Mouse (Mus musculus): ENCODE results near the gene Foxo6. TPM values are rescaled to one million over a fixed set of nuclear protein-coding genes. Genes with fewer than 3 reads are reported as not detected.

Foxo6 gene
- polyA plus RNA-seq, 1 experiment from 2014 or later: 0.15 TPM

DNA sequence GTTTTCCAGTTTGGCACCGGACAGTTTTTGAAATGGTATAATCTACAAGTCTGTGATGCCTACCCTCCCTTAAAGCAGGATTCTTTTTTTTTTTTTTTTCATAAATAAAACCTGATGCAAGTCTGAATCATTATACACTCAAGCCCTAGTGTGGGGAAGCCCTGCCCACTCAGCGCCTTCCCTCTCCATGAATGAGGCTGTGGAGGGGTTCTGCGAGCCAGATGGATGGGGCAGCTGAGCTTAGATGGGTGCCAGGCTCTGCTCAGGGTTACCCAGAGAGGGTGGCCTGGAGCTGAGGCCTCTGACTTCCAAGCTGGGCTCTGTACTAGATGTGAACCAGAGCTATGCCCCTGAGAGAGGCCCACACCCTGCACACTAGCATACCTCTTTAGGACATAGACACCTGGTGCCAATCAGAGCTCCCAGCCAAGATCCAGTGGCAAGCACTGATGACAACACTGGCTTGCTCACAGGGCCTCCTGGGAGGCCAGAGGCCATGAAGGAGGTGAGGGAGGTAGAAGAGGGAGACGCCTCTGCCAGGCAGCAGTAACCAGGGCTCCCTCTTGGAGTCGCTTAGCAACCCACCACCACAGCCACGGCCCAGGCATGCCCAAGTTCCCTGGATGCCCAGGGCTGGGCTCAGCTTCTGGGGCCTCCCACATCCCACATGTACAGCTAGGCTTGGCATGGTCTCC is 15.1 kb downstream of the Foxo6 start:
- no peaks in the 10 kb centered on the region for H3K36me3 ChIP-seq (ENCODE audit: insufficient read depth, low read length)
- WGBS: 80% methylated on average over 6 of the region's 6 CpGs
- H3K27me3 ChIP-seq (ENCODE audit: insufficient read depth, low read length): peaks cover 74% of the 10 kb centered on the region

DNA sequence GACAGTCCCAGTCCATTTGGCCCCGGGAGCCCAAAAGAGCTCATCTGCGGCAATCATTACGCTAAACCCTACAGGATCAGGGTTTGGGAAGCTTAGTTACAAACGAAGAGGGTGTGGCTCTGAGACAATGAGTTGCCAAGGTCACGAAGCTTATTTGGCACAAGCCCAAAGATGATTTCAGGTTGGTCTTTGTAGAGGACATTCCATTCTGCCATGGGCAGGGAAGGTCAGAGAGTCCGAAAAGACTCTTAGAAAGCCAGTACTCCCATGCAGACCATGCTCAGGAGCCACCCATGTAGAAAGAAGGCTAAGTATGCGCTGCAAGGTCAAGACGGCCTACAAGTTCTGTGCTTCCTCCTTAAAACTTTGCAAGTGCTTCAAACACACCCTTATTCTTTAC is 15.9 kb downstream of the Foxo6 start:
- H3K4me1 ChIP-seq (ENCODE audit: insufficient read depth, low read length): peaks cover 44% of the 10 kb centered on the region
- no peak overlapping the region for H3K4me3 ChIP-seq (ENCODE audit: low read length)
- 61% methylated on average over 8 of the region's 8 CpGs for WGBS

More for the DNA sequence above, 15.1 kb downstream of the Foxo6 start:
- peaks cover 43% of the 10 kb centered on the region for H3K4me1 ChIP-seq (ENCODE audit: insufficient read depth, low read length)
- no peaks in the 10 kb centered on the region for H3K9me3 ChIP-seq (ENCODE audit: low read length)
- no peak overlapping the region for H3K4me2 ChIP-seq (replicated peaks; ENCODE audit: low read depth, low read length)
- no peak overlapping the region for H3K9ac ChIP-seq (replicated peaks; ENCODE audit: low read length)
- no peak overlapping the region for H3K4me3 ChIP-seq (ENCODE audit: low read length)
- ATAC-seq (ENCODE audit: low FRiP score, low TSS enrichment): no peak
- H3K27ac ChIP-seq (ENCODE audit: low read length): no peak overlapping the region

DNA sequence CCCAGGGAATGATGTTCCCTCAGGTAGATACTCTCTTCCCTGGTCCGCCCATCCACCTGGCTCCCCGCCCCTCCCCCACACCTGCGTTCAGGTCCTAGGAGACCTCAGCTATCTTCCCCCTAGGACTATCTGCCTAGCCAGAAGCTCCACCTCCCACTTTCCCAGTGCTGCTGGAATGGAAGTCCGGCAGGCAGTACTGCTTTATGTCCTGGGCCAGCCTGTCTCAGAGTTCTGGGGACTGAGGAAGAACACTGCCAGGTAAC is 16.3 kb downstream of the Foxo6 start:
- Histone ChIP-seq H3K27me3 (ENCODE audit: insufficient read depth, low read length) (peaks cover 83% of the 10 kb centered on the region), H3K4me1 (ENCODE audit: insufficient read depth, low read length) (peaks cover 44% of the 10 kb centered on the region), H3K9me3 (ENCODE audit: low read length) (no peaks in the 10 kb centered on the region), H3K27ac (ENCODE audit: low read length) (no peak overlapping the region), H3K4me2 (replicated peaks; ENCODE audit: low read depth, low read length) (no peak overlapping the region), H3K9ac (replicated peaks; ENCODE audit: low read length) (no peak overlapping the region), H3K4me3 (ENCODE audit: low read length) (no peak overlapping the region), H3K36me3 (ENCODE audit: insufficient read depth, low read length) (no peaks in the 10 kb centered on the region)
- WGBS: 43% methylated on average over 4 of the region's 4 CpGs
- no peak for ATAC-seq (ENCODE audit: low FRiP score, low TSS enrichment)

More for the DNA sequence above, 15.9 kb downstream of the Foxo6 start:
- no peak overlapping the region for H3K4me2 ChIP-seq (replicated peaks; ENCODE audit: low read depth, low read length)
- ATAC-seq (ENCODE audit: low FRiP score, low TSS enrichment): no peak
- H3K9ac ChIP-seq (replicated peaks; ENCODE audit: low read length): no peak overlapping the region
- no peaks in the 10 kb centered on the region for H3K36me3 ChIP-seq (ENCODE audit: insufficient read depth, low read length)
- peaks cover 81% of the 10 kb centered on the region for H3K27me3 ChIP-seq (ENCODE audit: insufficient read depth, low read length)
- no peaks in the 10 kb centered on the region for H3K9me3 ChIP-seq (ENCODE audit: low read length)
- no peak overlapping the region for H3K27ac ChIP-seq (ENCODE audit: low read length)

DNA sequence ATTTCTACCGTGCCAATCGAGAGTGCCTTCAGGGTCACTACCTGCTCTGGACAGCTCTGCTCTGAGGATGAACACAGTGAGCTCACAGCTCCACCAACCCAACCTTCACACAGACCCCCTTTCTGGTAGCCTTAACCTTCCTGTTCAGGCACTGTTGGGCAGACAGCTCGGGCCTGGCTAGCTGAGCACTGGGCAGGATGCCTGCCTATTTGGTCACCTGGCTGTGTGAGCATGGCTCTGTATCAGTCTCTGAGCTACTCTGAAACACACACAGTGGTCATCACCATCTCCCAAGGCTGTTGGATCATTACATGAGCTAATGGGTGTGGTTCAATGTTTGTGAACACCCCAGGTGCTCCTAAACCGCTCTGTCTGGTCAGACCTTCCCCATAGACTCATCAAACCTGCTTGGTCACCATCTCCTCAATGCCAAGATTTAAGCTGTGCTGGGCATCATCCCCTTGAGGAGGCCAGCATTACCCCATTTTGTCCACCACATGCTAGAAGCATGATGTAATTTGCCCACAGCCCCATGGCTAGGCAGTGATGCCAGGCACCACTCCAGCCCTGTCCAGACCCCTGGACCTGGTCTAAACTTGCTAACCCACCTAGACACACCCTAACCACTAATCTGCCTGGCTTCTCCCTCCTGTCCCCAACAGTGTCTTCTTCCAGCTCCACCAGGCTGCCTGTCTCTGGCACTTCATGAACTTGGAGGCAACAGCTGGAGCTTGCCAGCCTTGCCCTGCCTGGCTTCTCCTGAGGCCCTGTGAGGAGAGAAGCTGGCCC is 16.8 kb downstream of the Foxo6 start:
- Histone ChIP-seq H3K4me1 (ENCODE audit: insufficient read depth, low read length) (peaks cover 44% of the 10 kb centered on the region), H3K27ac (ENCODE audit: low read length) (no peak overlapping the region), H3K27me3 (ENCODE audit: insufficient read depth, low read length) (peaks cover 87% of the 10 kb centered on the region), H3K36me3 (ENCODE audit: insufficient read depth, low read length) (no peaks in the 10 kb centered on the region), H3K9me3 (ENCODE audit: low read length) (no peaks in the 10 kb centered on the region), H3K4me3 (ENCODE audit: low read length) (no peak overlapping the region), H3K9ac (replicated peaks; ENCODE audit: low read length) (no peak overlapping the region), H3K4me2 (replicated peaks; ENCODE audit: low read depth, low read length) (no peak overlapping the region)
- 59% methylated on average over 4 of the region's 4 CpGs for WGBS
- no peak for ATAC-seq (ENCODE audit: low FRiP score, low TSS enrichment)

DNA sequence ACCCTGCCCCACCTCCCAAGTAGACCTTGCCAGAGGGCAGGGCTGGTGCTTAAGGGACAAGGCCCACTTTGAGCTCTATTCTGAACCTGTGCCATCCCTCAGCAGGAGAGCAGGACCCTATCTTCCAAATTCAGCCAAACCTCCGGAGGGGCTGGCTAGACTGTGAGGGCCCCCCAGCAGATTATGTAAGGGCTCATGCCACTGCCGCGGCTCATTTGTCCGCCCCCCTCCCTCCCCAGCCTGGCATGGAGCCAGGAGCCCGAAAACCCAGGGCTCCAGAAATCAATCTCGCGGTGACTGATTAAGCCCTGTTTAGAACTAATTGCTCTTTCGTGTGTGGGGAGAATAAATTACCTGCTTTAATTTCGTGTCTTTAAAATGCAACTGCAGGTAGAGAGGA is 17.7 kb downstream of the Foxo6 start:
- H3K27me3 ChIP-seq (ENCODE audit: insufficient read depth, low read length): peaks cover 89% of the 10 kb centered on the region
- ATAC-seq (ENCODE audit: low FRiP score, low TSS enrichment): no peak

DNA sequence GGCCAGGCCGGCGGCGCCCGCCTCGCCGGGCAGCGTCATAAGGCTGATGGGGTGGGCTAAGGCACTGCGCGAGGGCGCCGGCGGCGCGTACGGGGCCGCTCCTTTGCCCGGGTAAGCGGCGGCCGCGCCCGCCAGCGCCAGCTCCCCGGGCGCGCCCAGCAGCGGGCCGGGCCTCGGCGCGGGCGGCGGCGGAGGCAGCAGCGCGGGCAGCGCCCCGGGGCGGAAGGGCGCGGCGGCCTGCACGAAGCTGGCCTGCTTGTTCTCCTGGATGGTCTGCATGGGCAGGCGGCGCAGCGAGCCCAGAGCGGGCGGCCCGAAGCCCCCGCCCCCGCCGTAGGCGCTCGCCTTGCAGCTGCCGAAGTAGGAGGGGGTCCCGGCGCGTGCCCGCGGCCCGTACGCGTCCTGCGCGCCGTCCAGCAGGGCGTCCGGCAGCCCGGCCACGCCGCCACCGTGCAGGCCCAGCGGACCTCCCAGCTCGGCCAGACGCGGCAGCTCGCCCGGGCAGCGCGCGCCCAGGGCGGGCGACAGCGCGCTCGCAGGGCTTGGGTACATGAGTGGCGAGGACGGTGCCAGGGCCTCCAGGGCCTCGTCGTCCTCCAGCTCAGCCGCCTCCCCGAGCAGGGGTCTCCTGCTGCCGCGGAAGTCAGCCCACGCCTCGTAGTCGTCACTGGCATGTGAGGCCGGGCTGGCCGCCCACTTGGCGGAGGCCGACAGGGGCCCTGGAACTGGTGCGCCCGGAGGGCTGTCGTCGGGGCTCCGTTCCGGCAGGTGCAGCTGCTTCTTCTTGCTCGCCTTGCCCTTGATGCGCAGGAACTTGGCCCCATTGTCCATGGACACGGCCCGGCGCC is 18.7 kb downstream of the Foxo6 start:
- no peak overlapping the region for H3K27ac ChIP-seq (ENCODE audit: low read length)
- peak overlapping the region; percentile 61 for H3K9ac ChIP-seq (replicated peaks; ENCODE audit: low read length)
- H3K36me3 ChIP-seq (ENCODE audit: insufficient read depth, low read length): no peaks in the 10 kb centered on the region
- peaks cover 36% of the 10 kb centered on the region for H3K4me1 ChIP-seq (ENCODE audit: insufficient read depth, low read length)
- H3K9me3 ChIP-seq (ENCODE audit: low read length): no peaks in the 10 kb centered on the region
- peak overlapping the region; percentile 67 for H3K4me2 ChIP-seq (replicated peaks; ENCODE audit: low read depth, low read length)
- peaks cover 93% of the 10 kb centered on the region for H3K27me3 ChIP-seq (ENCODE audit: insufficient read depth, low read length)
- H3K4me3 ChIP-seq (ENCODE audit: low read length): peak overlapping the region; percentile 49
- WGBS: under 1% methylated on average over 80 of the region's 112 CpGs
- ATAC-seq (ENCODE audit: low FRiP score, low TSS enrichment): peak; percentile 28; the same call in 1 of the 2 replicates

More for the DNA sequence above, 17.7 kb downstream of the Foxo6 start:
- H3K36me3 ChIP-seq (ENCODE audit: insufficient read depth, low read length): no peaks in the 10 kb centered on the region
- H3K4me2 ChIP-seq (replicated peaks; ENCODE audit: low read depth, low read length): no peak overlapping the region
- H3K4me1 ChIP-seq (ENCODE audit: insufficient read depth, low read length): peaks cover 36% of the 10 kb centered on the region
- H3K4me3 ChIP-seq (ENCODE audit: low read length): no peak overlapping the region
- WGBS: 6% methylated on average over 9 of the region's 9 CpGs
- no peak overlapping the region for H3K27ac ChIP-seq (ENCODE audit: low read length)
- no peak overlapping the region for H3K9ac ChIP-seq (replicated peaks; ENCODE audit: low read length)
- no peaks in the 10 kb centered on the region for H3K9me3 ChIP-seq (ENCODE audit: low read length)

DNA sequence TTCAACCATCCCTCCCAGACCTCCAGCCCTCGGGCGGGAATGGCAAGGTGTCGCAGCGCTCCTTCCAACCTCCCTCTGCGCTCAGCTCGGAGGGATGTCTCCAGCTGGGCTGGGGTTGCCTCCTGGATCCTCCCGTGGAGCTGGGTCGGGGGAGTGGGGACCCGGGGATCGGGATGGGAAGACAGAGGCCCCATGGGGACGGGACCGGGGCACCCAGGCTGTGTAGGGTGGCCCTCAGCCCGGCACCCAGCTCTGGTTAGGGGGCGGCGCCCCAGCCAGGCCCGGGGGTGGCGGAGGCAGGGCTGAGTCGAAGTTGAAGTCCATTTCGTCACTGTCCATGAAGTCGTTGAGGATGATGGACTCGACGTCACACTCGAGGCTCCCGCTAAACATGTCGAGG is 19.5 kb downstream of the Foxo6 start:
- WGBS: 6% methylated on average over 25 of the region's 25 CpGs
- peaks cover 40% of the 10 kb centered on the region for H3K4me1 ChIP-seq (ENCODE audit: insufficient read depth, low read length)
- H3K9me3 ChIP-seq (ENCODE audit: low read length): no peaks in the 10 kb centered on the region
- peaks cover 90% of the 10 kb centered on the region for H3K27me3 ChIP-seq (ENCODE audit: insufficient read depth, low read length)
- no peak overlapping the region for H3K9ac ChIP-seq (replicated peaks; ENCODE audit: low read length)
- 0 out of 2 replicates have a peak, but pooled peaks have one; percentile 3 for ATAC-seq (ENCODE audit: low FRiP score, low TSS enrichment)
- H3K36me3 ChIP-seq (ENCODE audit: insufficient read depth, low read length): no peaks in the 10 kb centered on the region
- H3K27ac ChIP-seq (ENCODE audit: low read length): no peak overlapping the region
- H3K4me3 ChIP-seq (ENCODE audit: low read length): peak overlapping the region; percentile 49
- peak overlapping the region; percentile 67 for H3K4me2 ChIP-seq (replicated peaks; ENCODE audit: low read depth, low read length)

DNA sequence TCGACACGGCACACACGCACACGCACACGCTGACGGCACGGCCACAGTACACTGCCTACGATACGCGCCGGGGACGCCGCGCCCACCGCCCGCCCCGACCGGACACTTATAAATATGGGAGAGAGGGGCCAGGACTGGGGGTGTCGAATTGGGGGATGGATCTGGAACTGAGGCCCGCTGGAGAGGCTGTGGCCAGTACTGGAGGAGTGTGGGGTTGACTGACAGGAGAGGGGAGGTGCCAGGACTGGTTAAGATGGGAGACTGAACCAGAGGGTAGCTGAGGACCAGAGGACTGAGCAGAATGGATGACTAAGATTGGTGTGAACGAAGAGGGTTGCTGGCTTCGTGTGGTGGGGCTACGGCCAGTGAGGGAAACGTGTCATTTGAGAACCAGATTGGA is 20.0 kb downstream of the Foxo6 start:
- no peaks in the 10 kb centered on the region for H3K9me3 ChIP-seq (ENCODE audit: low read length)
- H3K4me1 ChIP-seq (ENCODE audit: insufficient read depth, low read length): peaks cover 43% of the 10 kb centered on the region
- 0 out of 2 replicates have a peak overlapping the region, but pooled peaks have one; percentile 49 for H3K4me3 ChIP-seq (ENCODE audit: low read length)
- no peak for ATAC-seq (ENCODE audit: low FRiP score, low TSS enrichment)
- H3K9ac ChIP-seq (replicated peaks; ENCODE audit: low read length): no peak overlapping the region
- H3K27ac ChIP-seq (ENCODE audit: low read length): no peak overlapping the region
- no peak overlapping the region for H3K4me2 ChIP-seq (replicated peaks; ENCODE audit: low read depth, low read length)
- H3K36me3 ChIP-seq (ENCODE audit: insufficient read depth, low read length): no peaks in the 10 kb centered on the region
- WGBS: 13% methylated on average over 24 of the region's 24 CpGs
- peaks cover 85% of the 10 kb centered on the region for H3K27me3 ChIP-seq (ENCODE audit: insufficient read depth, low read length)

DNA sequence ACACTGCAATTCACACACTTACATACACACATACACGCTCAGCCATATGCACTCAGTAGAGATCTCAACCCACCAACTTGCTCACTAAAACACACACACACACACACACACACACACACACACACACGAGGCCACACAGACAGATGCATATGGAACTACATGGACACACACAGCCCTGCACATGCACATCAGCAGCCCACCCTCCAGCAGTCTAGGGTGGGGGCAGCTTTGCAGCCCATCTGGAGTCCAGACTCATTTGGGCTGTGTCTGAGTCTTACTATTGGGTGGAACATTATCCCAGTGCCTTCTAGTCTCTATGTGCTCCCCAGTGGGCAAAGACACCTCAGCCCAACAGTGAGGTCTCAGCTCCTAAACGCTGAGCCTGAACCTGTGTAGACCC is 23.0 kb downstream of the Foxo6 start:
- WGBS: 63% methylated on average over 3 of the region's 3 CpGs
- Histone ChIP-seq H3K27me3 (ENCODE audit: insufficient read depth, low read length) (peaks cover 83% of the 10 kb centered on the region), H3K4me2 (replicated peaks; ENCODE audit: low read depth, low read length) (no peak overlapping the region), H3K4me1 (ENCODE audit: insufficient read depth, low read length) (peaks cover 39% of the 10 kb centered on the region), H3K27ac (ENCODE audit: low read length) (no peak overlapping the region), H3K36me3 (ENCODE audit: insufficient read depth, low read length) (no peaks in the 10 kb centered on the region), H3K9ac (replicated peaks; ENCODE audit: low read length) (no peak overlapping the region), H3K4me3 (ENCODE audit: low read length) (no peak overlapping the region), H3K9me3 (ENCODE audit: low read length) (no peaks in the 10 kb centered on the region)
- no peak for ATAC-seq (ENCODE audit: low FRiP score, low TSS enrichment)
